Mouse (Mus musculus): Measurements from ENCODE around the gene Slc38a5.
"Not testable (repeated sequence)": the region's sequence is repeated elsewhere in the genome, so short reads cannot be mapped to it uniquely, and the experiment has no call there.

The Slc38a5 gene

GRCm38 (mm10) chrX:8314905-8315304, 44.0 kb downstream of the Slc38a5 start:
- in situ Hi-C loops (cut with MboI, MseI), result not testable (repeated sequence)

- in situ Hi-C loops (cut with MboI, MseI), result no loop called here
Observed at GRCm38 (mm10) chrX:8327124-8327523, 56.2 kb downstream of the Slc38a5 start, which contains the start of gene Ssxb10. Ssxb10 (plus strand) TSS chrX:8327424.
